Mouse (Mus musculus): Measurements from ENCODE around the gene Kars. TPM values are rescaled to one million over a fixed set of nuclear protein-coding genes. Genes with fewer than 3 reads are reported as not detected.

Gene Kars
- polyA plus RNA-seq, 1 experiment from 2014 or later, result 146 TPM

- H3K4me1 ChIP-seq (replicated peaks), result peaks cover 17% of the 10 kb centered on the region
- no peak within 1 kb of the TSS for H3K27ac ChIP-seq (ENCODE audit: poor library complexity, severe bottlenecking)
- no peak within 1 kb of the TSS for H3K4me3 ChIP-seq
- H3K9me3 ChIP-seq (replicated peaks), result no peaks in the 10 kb centered on the region
- H3K4me2 ChIP-seq, result no peak within 1 kb of the TSS
- H3K27me3 ChIP-seq (replicated peaks), result no peaks in the 10 kb centered on the region
- 85% methylated on average over 11 of the region's 11 CpGs for WGBS
- ATAC-seq (ENCODE audit: insufficient number of reproducible peaks, low FRiP score), result no peak
- no peak within 1 kb of the TSS for H3K9ac ChIP-seq
- peaks cover 33% of the 10 kb centered on the region for H3K36me3 ChIP-seq
Measured at GRCm38 (mm10) chr8:112014936-112015335, 3.8 kb upstream of the Kars start, which contains the start of gene Gm6793. Gene Gm6793 (minus strand): TSS chr8:112015036.

GRCm38 (mm10) chr8:112011816-112012242 lies 706 bp upstream of the Kars start:
- Histone ChIP-seq H3K36me3 (peaks cover 13% of the 10 kb centered on the region), H3K4me3 (peak overlapping the region; percentile 91), H3K4me2 (peak overlapping the region; percentile 80), H3K9ac (peak overlapping the region; percentile 92), H3K27ac (ENCODE audit: poor library complexity, severe bottlenecking) (peak overlapping the region; percentile 68), H3K9me3 (replicated peaks) (no peaks in the 10 kb centered on the region), H3K4me1 (replicated peaks) (peaks cover 24% of the 10 kb centered on the region), H3K27me3 (replicated peaks) (no peaks in the 10 kb centered on the region)
- ATAC-seq (ENCODE audit: insufficient number of reproducible peaks, low FRiP score), result peak; percentile 61
- 0% methylated on average over 40 of the region's 40 CpGs for WGBS

GRCm38 (mm10) chr8:112009558-112009957 lies 1.6 kb downstream of the Kars start:
- Histone ChIP-seq H3K9ac (no peak overlapping the region), H3K27me3 (replicated peaks) (no peaks in the 10 kb centered on the region), H3K4me3 (no peak overlapping the region), H3K27ac (ENCODE audit: poor library complexity, severe bottlenecking) (no peak overlapping the region), H3K4me1 (replicated peaks) (peaks cover 24% of the 10 kb centered on the region), H3K36me3 (peaks cover 23% of the 10 kb centered on the region), H3K4me2 (no peak overlapping the region), H3K9me3 (replicated peaks) (no peaks in the 10 kb centered on the region)
- WGBS, result 88% methylated on average over 7 of the region's 7 CpGs
- ATAC-seq (ENCODE audit: insufficient number of reproducible peaks, low FRiP score), result no peak

GRCm38 (mm10) chr8:112007669-112008068 lies 3.5 kb downstream of the Kars start:
- Histone ChIP-seq H3K9me3 (replicated peaks) (no peaks in the 10 kb centered on the region), H3K9ac (no peak overlapping the region), H3K4me3 (no peak overlapping the region), H3K27me3 (replicated peaks) (no peaks in the 10 kb centered on the region), H3K36me3 (peaks cover 39% of the 10 kb centered on the region), H3K4me2 (no peak overlapping the region), H3K27ac (ENCODE audit: poor library complexity, severe bottlenecking) (no peak overlapping the region), H3K4me1 (replicated peaks) (peaks cover 17% of the 10 kb centered on the region)
- no peak for ATAC-seq (ENCODE audit: insufficient number of reproducible peaks, low FRiP score)
- WGBS, result 82% methylated on average over 2 of the region's 2 CpGs

- WGBS, result 87% methylated on average over 6 of the region's 6 CpGs
- peaks cover 13% of the 10 kb centered on the region for H3K4me1 ChIP-seq (replicated peaks)
- peaks cover 60% of the 10 kb centered on the region for H3K36me3 ChIP-seq
- no peak overlapping the region for H3K27ac ChIP-seq (ENCODE audit: poor library complexity, severe bottlenecking)
- H3K9ac ChIP-seq, result no peak overlapping the region
- H3K9me3 ChIP-seq (replicated peaks), result no peaks in the 10 kb centered on the region
- no peak overlapping the region for H3K4me3 ChIP-seq
- no peak overlapping the region for H3K4me2 ChIP-seq
- no peaks in the 10 kb centered on the region for H3K27me3 ChIP-seq (replicated peaks)
- no peak for ATAC-seq (ENCODE audit: insufficient number of reproducible peaks, low FRiP score)
Measured at GRCm38 (mm10) chr8:112005601-112006000, 5.5 kb downstream of the Kars start.

GRCm38 (mm10) chr8:112004754-112005153 lies 6.4 kb downstream of the Kars start:
- no peak for ATAC-seq (ENCODE audit: insufficient number of reproducible peaks, low FRiP score)
- Histone ChIP-seq H3K9ac (no peak overlapping the region), H3K4me2 (no peak overlapping the region), H3K4me3 (no peak overlapping the region), H3K27me3 (replicated peaks) (no peaks in the 10 kb centered on the region), H3K36me3 (peaks cover 68% of the 10 kb centered on the region), H3K27ac (ENCODE audit: poor library complexity, severe bottlenecking) (no peak overlapping the region), H3K9me3 (replicated peaks) (no peaks in the 10 kb centered on the region), H3K4me1 (replicated peaks) (0 out of 2 replicates have a peak, but pooled peaks cover 6% of the 10 kb centered on the region)

GRCm38 (mm10) chr8:111992703-111993039 lies 18.5 kb downstream of the Kars start:
- no peak overlapping the region for H3K9ac ChIP-seq
- no peak overlapping the region for H3K27ac ChIP-seq (ENCODE audit: poor library complexity, severe bottlenecking)
- no peaks in the 10 kb centered on the region for H3K27me3 ChIP-seq (replicated peaks)
- H3K36me3 ChIP-seq, result peaks cover 63% of the 10 kb centered on the region
- no peak for ATAC-seq (ENCODE audit: insufficient number of reproducible peaks, low FRiP score)
- WGBS, result 70% methylated on average over 3 of the region's 3 CpGs
- H3K9me3 ChIP-seq (replicated peaks), result no peaks in the 10 kb centered on the region
- peak overlapping the region; percentile 68; the same call in 1 of the 2 replicates for H3K4me2 ChIP-seq
- H3K4me1 ChIP-seq (replicated peaks), result peaks cover 6% of the 10 kb centered on the region; the same call in 1 of the 2 replicates
- H3K4me3 ChIP-seq, result no peak overlapping the region

- peaks cover 6% of the 10 kb centered on the region; the same call in 1 of the 2 replicates for H3K4me1 ChIP-seq (replicated peaks)
- H3K9ac ChIP-seq, result peak within 1 kb of the TSS; percentile 92
- H3K27ac ChIP-seq (ENCODE audit: poor library complexity, severe bottlenecking), result 0 out of 2 replicates have a peak within 1 kb of the TSS, but pooled peaks have one; percentile 26
- peak within 1 kb of the TSS; percentile 93 for H3K4me3 ChIP-seq
- H3K27me3 ChIP-seq (replicated peaks), result no peaks in the 10 kb centered on the region
- peaks cover 63% of the 10 kb centered on the region for H3K36me3 ChIP-seq
- no peaks in the 10 kb centered on the region for H3K9me3 ChIP-seq (replicated peaks)
- peak; percentile 89 for ATAC-seq (ENCODE audit: insufficient number of reproducible peaks, low FRiP score)
- 6% methylated on average over 33 of the region's 33 CpGs for WGBS
- H3K4me2 ChIP-seq, result peak within 1 kb of the TSS; percentile 68
Measured at GRCm38 (mm10) chr8:111992013-111992702, 19.0 kb downstream of the Kars start, which contains the start of gene Adat1. Gene Adat1 (minus strand): TSS chr8:111992302.

GRCm38 (mm10) chr8:111991278-111991677 lies 19.8 kb downstream of the Kars start:
- Histone ChIP-seq H3K4me3 (peak overlapping the region; percentile 93), H3K9ac (peak overlapping the region; percentile 92; the same call in 1 of the 2 replicates), H3K27me3 (replicated peaks) (no peaks in the 10 kb centered on the region), H3K36me3 (peaks cover 60% of the 10 kb centered on the region), H3K4me1 (replicated peaks) (peaks cover 6% of the 10 kb centered on the region; the same call in 1 of the 2 replicates), H3K9me3 (replicated peaks) (no peaks in the 10 kb centered on the region), H3K27ac (ENCODE audit: poor library complexity, severe bottlenecking) (no peak overlapping the region), H3K4me2 (peak overlapping the region; percentile 68)
- WGBS, result 57% methylated on average over 8 of the region's 8 CpGs
- no peak for ATAC-seq (ENCODE audit: insufficient number of reproducible peaks, low FRiP score)

GRCm38 (mm10) chr8:111989911-111990310 lies 21.2 kb downstream of the Kars start:
- H3K4me2 ChIP-seq, result no peak overlapping the region
- no peak overlapping the region for H3K9ac ChIP-seq
- H3K9me3 ChIP-seq (replicated peaks), result no peaks in the 10 kb centered on the region
- H3K27me3 ChIP-seq (replicated peaks), result no peaks in the 10 kb centered on the region
- H3K27ac ChIP-seq (ENCODE audit: poor library complexity, severe bottlenecking), result no peak overlapping the region
- no peak overlapping the region for H3K4me3 ChIP-seq
- peaks cover 57% of the 10 kb centered on the region for H3K36me3 ChIP-seq
- peaks cover 8% of the 10 kb centered on the region for H3K4me1 ChIP-seq (replicated peaks)
- ATAC-seq (ENCODE audit: insufficient number of reproducible peaks, low FRiP score), result 0 out of 2 replicates have a peak, but pooled peaks have one; percentile 29
- WGBS, result 19% methylated on average over 7 of the region's 7 CpGs

- no peak overlapping the region for H3K4me3 ChIP-seq
- peaks cover 13% of the 10 kb centered on the region for H3K4me1 ChIP-seq (replicated peaks)
- H3K36me3 ChIP-seq, result peaks cover 63% of the 10 kb centered on the region
- H3K27me3 ChIP-seq (replicated peaks), result no peaks in the 10 kb centered on the region
- H3K9ac ChIP-seq, result no peak overlapping the region
- H3K27ac ChIP-seq (ENCODE audit: poor library complexity, severe bottlenecking), result peak overlapping the region; percentile 50; the same call in 1 of the 2 replicates
- no peaks in the 10 kb centered on the region for H3K9me3 ChIP-seq (replicated peaks)
- H3K4me2 ChIP-seq, result no peak overlapping the region
- ATAC-seq (ENCODE audit: insufficient number of reproducible peaks, low FRiP score), result no peak
- WGBS, result 52% methylated on average over 10 of the region's 10 CpGs
Measured at GRCm38 (mm10) chr8:111984511-111984910, 26.6 kb downstream of the Kars start.

All from heart, embryonic 12.5 days (tissue).